Mouse (Mus musculus) cerebellum, postnatal 4 days (tissue): ENCODE results near the gene Aldoart2.
"Not testable (repeated sequence)": the region's sequence is repeated elsewhere in the genome, so short reads cannot be mapped to it uniquely, and the experiment has no call there.

ENCODE experiments used
- DNase-seq, 2 experiments: peaks; one replicate each; pipeline ENCODE4 v3.0.0; 2022; ENCODE audit warnings: low spot score in 2 of 2, mixed read lengths in 1 of 2

The Aldoart2 gene

GRCm38 (mm10) chr12:55573089-55573488 lies 8.1 kb downstream of the Aldoart2 start:
- DNase-seq: no peak

DNA sequence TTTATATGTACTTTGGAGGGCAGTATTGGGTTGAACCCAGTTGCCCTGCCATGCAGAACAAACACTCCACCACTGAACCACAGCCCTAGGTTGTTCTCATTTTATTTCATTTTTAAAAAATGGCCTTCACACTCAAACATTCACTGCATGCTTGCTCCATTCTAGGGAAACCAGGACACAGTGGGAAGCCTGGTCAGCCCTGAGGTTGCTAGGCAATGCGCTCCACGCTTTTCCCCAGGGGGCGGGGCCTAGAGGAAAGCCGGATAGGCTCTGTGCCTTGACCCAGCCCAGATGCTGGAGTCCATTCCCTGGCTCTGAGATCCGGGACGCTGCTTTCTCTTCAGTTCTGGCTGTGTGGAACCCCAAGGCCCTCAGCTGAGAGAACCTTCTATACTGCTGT lies 8.8 kb downstream of the Aldoart2 start:
- no peak for DNase-seq

DNA sequence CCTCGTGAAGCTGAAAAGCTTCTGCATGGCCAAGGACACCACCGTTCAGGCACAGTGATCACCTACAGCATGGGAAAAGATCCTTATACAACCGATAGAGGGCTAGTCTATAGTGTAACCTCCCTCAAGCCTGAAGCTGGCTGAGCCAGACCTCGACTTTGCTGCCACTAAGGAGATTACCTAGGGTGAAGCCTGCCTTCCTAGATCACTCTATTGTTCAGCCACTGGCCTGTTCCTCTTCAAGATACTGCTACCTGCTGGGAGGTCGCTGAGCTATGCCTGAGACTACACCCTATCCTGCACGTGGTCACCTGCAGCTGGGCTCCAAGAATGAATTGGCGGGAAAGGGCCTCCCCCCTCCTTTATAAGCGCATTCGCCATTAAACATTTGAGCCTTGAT lies 21.9 kb downstream of the Aldoart2 start:
- not testable (repeated sequence) for DNase-seq

DNA sequence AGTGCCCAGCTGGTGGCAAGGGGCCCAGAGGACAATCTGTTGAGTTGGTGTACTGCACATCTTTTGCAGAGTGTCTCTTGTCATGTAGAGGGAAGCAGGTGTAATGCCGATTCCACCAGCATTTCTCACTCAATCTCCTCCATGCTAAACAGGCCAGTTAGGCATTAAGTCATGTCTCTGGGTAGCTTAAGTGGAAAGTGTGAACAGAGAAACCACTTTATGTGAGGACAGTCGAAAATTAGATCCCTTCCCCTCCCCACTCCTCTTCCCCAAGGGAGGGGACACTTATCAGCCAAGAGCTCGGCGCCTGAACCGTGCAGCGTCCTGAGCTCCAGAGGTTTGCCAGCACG lies 33.5 kb downstream of the Aldoart2 start:
- no peak for DNase-seq

DNA sequence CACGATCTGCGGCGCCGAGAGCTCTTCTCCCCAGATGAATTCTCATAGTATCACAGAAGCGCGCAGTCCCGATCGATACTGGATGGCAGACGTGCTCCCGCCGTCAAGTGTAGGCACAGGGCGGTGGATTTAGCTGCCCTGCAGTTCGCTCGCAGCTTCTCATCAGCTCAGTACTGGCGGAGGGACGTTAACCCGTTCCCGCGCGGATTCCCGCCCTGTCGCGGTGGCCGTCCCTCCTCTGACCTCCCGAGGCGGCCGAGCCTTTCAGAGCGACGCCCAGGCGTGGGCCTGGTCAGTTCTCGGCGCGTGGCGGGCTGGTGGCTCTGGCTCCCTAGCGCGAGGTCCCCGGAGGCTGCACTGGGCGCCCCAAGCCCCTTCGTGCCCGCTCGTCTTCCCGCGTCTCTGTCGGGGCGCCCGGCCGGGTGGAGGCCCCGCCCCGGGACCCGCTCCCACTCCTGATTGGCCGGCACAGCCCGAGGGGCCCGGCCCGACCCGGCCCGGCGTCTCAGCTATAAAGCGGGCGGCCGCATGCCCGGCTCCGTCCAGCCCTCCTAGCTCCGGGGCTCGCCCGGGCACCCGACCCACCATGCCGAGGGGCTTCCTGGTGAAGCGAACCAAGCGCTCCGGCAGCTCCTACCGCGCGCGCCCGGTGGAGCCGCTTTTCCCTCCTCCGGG lies 34.0 kb downstream of the Aldoart2 start, which contains the start of gene Insm2:
Gene Insm2, plus strand, starts transcription at position 541 of the 675 bp plus-strand sequence.
- peak; percentile 28 to 55 for DNase-seq

DNA sequence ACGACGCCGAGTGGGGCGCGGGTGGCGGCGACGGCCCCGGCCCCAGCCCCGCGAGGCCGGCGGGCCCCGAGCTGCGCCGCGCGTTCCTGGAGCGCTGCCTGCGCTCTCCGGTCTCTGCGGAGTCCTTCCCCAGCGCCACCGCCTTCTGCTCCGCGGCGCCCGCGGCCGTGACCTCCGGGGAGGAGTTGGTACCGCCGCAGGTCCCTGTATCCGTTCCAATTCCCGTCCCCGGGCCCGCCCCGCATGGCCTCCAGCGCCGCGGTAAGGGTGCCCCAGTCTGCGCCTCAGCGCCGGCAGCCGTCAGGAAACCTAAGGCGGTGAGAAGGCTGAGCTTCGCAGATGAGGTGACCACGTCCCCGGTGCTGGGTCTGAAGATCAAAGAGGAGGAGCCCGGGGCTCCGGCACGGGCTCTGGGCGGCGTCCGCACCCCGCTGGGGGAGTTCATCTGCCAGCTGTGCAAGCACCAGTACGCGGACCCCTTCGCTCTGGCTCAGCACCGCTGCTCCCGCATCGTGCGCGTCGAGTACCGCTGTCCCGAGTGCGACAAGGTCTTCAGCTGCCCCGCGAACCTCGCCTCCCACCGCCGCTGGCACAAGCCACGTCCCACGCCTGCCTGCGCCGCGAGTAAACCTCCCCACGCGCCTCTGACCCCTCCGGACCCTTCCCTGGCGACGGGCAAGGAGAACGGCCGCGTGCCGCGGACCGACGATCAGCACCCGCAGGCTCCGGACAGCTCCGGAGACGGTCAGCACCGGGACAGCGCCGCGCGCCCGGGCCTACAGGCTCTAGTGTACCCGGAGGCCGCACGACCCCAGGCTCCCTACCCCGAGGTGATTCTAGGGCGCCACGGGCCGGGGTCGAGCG lies 34.8 kb downstream of the Aldoart2 start:
- peak in 1 of 2 experiments; percentile 51 for DNase-seq

- DNase-seq: no peak
Observed at GRCm38 (mm10) chr12:55600503-55600994, 35.5 kb downstream of the Aldoart2 start.

DNA sequence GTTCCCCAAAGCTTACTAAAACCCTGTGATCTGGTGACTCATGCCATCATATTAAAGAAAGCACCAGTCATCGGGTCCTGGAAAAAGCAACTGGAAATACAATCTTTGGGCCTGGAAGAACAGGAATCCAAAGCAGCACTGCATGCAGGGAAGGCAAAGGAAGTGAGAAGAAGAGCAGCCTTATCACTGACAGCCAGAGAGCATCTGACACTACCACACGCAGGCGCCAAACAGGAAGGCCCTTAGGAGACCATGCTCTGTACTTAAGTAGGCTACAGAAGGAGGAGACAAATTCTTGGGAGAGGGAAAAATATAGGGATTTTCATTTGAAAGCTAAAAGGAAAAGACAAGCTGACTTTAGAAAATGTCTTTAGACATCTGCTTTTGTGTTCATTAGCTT lies 39.4 kb downstream of the Aldoart2 start:
- DNase-seq: no peak

- DNase-seq: no peak
Observed at GRCm38 (mm10) chr12:55607902-55608301, 42.9 kb downstream of the Aldoart2 start.

GRCm38 (mm10) chr12:55610812-55611211 lies 45.8 kb downstream of the Aldoart2 start:
- no peak for DNase-seq
